Mouse (Mus musculus) megakaryocyte, embryonic 14.5 days (primary cell): Measurements from ENCODE around the gene Lgals12.

ENCODE experiments used
- FLI1 ChIP-seq: IDR thresholded peaks from 2 replicates; pipeline ENCODE4 v1.6.1; 2012; ENCODE audit warnings: low read length, inconsistent platforms, mixed read lengths
- GATA1 ChIP-seq: IDR thresholded peaks from 3 replicates; pipeline ENCODE4 v1.6.1; 2012; ENCODE audit warnings: mixed read lengths, low read length, inconsistent platforms, borderline replicate concordance

- TF ChIP-seq GATA1 (no peak), FLI1 (no peak)
Measured at GRCm38 (mm10) chr19:7585279-7585678, 21.7 kb downstream of the Lgals12 start.
